Mouse (Mus musculus) embryo, embryonic 10 days (tissue): Measurements from ENCODE around the gene Gm13693.
"Not testable (repeated sequence)": the region's sequence is repeated elsewhere in the genome, so short reads cannot be mapped to it uniquely, and the experiment has no call there.

ENCODE experiments used
- DNase-seq: peaks from one replicate; pipeline ENCODE4 v3.0.0-alpha.2; 2015; ENCODE audit warnings: low spot score

The Gm13693 gene

DNA sequence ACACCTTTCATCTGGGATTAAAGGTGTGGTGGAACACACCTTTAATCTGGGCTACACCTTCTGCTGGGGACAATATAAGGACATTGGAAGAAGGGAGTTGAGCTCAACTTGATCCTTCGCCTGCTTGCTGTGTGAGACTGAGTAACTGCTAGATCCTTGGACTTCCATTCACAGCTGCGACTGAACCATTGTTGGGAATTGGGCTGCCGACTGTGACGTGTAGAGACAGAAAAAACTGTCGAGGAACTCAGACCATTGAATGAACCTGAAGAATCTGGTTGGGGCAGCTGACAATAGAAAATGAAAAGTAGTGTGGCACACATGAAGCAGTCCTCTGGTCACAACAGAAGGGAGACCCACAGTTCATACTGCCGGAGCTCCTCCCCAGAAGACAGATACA lies at the start of gene Gm13693:
Gene Gm13693, plus strand, starts transcription at position 301 of the 400 bp plus-strand sequence.
- DNase-seq: not testable (repeated sequence)

DNA sequence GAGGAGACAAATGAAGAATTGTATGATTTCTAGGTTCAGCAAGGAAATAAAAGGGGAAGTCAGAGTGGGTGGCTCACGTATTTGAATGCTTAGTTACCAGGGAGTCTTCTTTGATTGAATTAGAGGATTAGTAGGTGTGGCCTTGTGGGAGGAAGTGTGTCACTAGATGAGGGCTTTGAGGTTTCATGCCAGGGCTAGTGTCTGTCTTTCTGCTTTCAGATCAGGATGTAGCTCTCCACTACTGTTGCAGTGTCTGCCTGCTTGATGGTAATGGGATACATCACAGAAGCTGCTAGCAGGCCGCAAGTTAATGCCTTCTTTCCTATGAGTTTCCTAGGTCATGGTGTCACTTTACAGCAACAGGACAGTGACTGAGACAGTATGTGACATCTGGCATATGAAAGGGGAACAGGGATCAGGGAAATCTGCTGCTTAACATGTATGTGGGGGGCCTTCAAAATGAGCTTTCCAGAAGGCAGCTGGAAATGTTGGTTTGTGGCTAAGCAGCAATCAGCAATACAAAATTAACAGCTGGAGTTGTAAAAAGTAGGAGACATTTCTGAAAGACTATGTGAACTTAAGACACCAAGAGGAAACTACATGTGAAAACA lies 31.7 kb upstream of the Gm13693 start:
- DNase-seq: no peak

GRCm38 (mm10) chr2:83940931-83941361 lies 20.4 kb upstream of the Gm13693 start, which contains the start of gene Zswim2:
Gene Zswim2, minus strand, starts transcription at chr2:83941228.
- peak; percentile 91 for DNase-seq

DNA sequence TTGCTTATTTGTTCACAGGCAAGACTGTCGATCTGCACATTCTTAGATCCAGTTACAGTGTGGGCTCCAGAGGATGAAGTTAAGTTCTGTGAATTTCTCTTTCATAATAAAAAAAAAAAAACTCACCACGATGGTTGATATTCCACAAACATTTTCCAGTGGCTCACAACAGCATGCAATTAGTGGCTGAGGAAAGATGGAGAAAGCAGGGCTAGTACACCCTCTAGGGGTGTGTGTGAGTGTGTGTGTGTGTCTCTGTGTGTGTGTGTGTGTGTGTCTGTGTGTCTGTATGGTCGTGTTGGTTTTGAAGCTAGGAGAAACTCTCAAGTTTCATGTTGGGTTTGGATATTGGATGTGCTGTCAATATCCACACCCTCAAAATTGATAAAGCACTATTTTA lies 19.9 kb upstream of the Gm13693 start:
- DNase-seq: no peak

DNA sequence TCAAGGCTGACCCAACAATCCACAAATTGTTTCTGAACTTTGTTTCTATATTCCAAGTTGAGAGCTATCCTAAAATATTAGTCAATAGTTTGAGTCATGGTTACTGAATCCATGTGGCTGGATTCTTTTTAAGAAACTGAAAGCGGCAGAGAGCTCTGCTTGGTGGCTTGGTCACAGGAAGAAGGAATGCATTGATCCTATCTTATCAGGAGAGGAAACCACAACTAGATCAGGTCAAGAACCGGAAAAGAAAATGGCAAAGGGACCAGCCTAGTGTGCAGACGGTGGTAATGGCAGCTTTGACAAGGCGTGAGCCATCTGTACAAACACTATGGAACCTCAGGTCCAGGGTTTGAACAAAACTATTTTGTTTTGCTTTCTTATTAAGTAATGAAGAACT lies 19.5 kb upstream of the Gm13693 start:
- DNase-seq: no peak

- not testable (repeated sequence) for DNase-seq
Measured at GRCm38 (mm10) chr2:83955393-83955792, 5.9 kb upstream of the Gm13693 start, which contains the start of gene Gm13698. Gene Gm13698, plus strand, starts transcription at chr2:83955693.

GRCm38 (mm10) chr2:83967013-83967412 lies 5.7 kb downstream of the Gm13693 start, which contains the start of gene Gm13695:
Gene Gm13695, plus strand, starts transcription at chr2:83967313.
- not testable (repeated sequence) for DNase-seq

- DNase-seq: not testable (repeated sequence)
Measured at GRCm38 (mm10) chr2:83972823-83973222, 11.5 kb downstream of the Gm13693 start, which contains the start of gene Gm13696. Gene Gm13696, plus strand, starts transcription at chr2:83973123.

GRCm38 (mm10) chr2:83978633-83979032 lies 17.3 kb downstream of the Gm13693 start, which contains the start of gene Gm13694:
Gene Gm13694, plus strand, starts transcription at chr2:83978933.
- DNase-seq: not testable (repeated sequence)

GRCm38 (mm10) chr2:83984443-83984842 lies 23.1 kb downstream of the Gm13693 start, which contains the start of gene Gm13697:
Gene Gm13697, plus strand, starts transcription at chr2:83984743.
- DNase-seq: not testable (repeated sequence)

GRCm38 (mm10) chr2:83990253-83990652 lies 28.9 kb downstream of the Gm13693 start, which contains the start of gene Gm13691:
Gene Gm13691, plus strand, starts transcription at chr2:83990553.
- DNase-seq: not testable (repeated sequence)

DNA sequence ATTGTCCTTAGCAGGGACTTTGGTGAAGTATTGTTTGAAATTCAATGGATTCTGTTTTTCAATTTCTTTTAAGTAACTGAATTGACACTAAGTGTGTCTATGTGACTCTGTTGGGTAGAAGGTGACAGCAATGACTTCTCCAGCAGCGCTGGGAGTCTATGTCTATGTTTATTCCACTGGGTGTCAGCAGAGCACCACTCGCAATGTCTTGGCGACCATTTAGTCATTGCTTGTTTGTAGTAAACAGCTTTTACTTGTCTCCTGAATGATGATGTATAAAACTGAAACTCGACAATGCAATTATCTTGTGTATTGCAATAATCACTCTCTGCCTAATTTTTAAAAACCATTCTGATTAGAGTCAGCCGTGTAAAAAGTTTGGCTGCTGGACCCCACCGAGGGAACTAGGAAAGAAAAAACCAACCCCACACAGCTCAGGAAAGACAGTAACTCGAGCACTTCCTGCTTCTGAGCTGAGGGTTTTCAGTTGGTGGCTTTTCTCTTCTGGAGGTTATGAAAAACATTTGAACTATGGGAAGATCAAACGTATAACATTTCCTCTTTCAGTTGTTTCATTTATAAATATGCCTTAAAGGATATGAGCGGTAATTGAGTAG lies 32.4 kb downstream of the Gm13693 start:
- DNase-seq: not testable (repeated sequence)

DNA sequence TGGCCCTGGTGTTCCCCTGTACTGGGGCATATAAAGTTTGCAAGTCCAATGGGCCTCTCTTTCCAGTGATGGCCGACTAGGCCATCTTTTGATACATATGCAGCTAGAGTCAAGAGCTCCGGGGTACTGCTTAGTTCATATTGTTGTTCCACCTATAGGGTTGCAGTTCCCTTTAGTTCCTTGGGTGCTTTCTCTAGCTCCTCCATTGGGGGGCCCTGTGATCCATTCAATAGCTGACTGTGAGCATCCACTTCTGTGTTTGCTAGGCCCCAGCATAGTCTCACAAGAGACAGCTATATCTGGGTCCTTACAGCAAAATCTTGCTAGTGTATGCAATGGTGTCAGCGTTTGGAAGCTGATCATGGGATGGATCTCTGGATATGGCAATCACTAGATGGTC lies 33.2 kb downstream of the Gm13693 start:
- not testable (repeated sequence) for DNase-seq

DNA sequence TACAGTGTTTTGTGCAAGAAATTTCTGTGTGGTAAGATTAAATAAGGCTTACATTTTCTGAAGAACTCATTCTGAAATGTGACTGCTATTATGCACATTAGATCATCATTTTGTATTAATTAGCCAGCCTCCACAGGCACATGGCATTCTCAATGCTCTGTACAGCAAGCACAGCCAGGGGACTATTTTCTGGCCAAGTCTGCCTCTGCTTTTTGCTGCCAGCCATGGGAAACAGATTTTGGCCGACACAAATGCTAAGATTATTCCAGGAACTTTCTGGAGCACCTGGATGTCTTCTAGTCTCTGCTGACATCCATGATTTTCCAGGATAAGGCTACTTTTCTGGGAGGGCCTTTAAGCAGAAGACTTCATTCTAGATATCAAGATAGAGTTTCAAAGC lies 47.6 kb downstream of the Gm13693 start:
- no peak for DNase-seq

- DNase-seq: no peak
Measured at GRCm38 (mm10) chr2:84009818-84010217, 48.5 kb downstream of the Gm13693 start.
